Mouse (Mus musculus): Measurements from ENCODE around the gene Engase. TPM values are rescaled to one million over a fixed set of nuclear protein-coding genes. Genes with fewer than 3 reads are reported as not detected.

Gene Engase
- 10.0 and 11.3 TPM in 2 replicates for polyA plus RNA-seq (2015; fragmentation: Nextera tagmentation; extraction: Ambion mirVana)

GRCm38 (mm10) chr11:118476396-118477373 is at the start of gene Engase:
TSS of gene Engase (plus strand) at chr11:118476829.
- peak; percentile 99 for ATAC-seq (ENCODE audit: insufficient read depth, low FRiP score)
- WGBS = under 1% methylated on average over 57 of the region's 57 CpGs
- Histone ChIP-seq H3K9me3 (replicated peaks; ENCODE audit: control insufficient read depth, low read length) (no peaks in the 10 kb centered on the region), H3K4me1 (ENCODE audit: control insufficient read depth, insufficient read depth, low read length) (peaks cover 10% of the 10 kb centered on the region), H3K36me3 (ENCODE audit: control insufficient read depth, insufficient read depth, low read length) (no peaks in the 10 kb centered on the region), H3K27ac (ENCODE audit: low read length) (peak within 1 kb of the TSS; percentile 26; the same call in 1 of the 2 replicates), H3K9ac (ENCODE audit: low read length) (peak within 1 kb of the TSS; percentile 90), H3K4me2 (ENCODE audit: low read depth, low read length) (peak within 1 kb of the TSS; percentile 96), H3K27me3 (ENCODE audit: control insufficient read depth, insufficient read depth, low read length) (no peaks in the 10 kb centered on the region), H3K4me3 (replicated peaks; ENCODE audit: low read length) (peak within 1 kb of the TSS; percentile 87)

GRCm38 (mm10) chr11:118427266-118427779 is 49.3 kb upstream of the Engase start:
- Histone ChIP-seq H3K9me3 (replicated peaks; ENCODE audit: control insufficient read depth, low read length) (no peaks in the 10 kb centered on the region), H3K27me3 (ENCODE audit: control insufficient read depth, insufficient read depth, low read length) (no peaks in the 10 kb centered on the region), H3K4me3 (replicated peaks; ENCODE audit: low read length) (peak overlapping the region; percentile 47), H3K27ac (ENCODE audit: low read length) (peak overlapping the region; percentile 89), H3K4me1 (ENCODE audit: control insufficient read depth, insufficient read depth, low read length) (peaks cover 59% of the 10 kb centered on the region), H3K4me2 (ENCODE audit: low read depth, low read length) (peak overlapping the region; percentile 63), H3K36me3 (ENCODE audit: control insufficient read depth, insufficient read depth, low read length) (no peaks in the 10 kb centered on the region), H3K9ac (ENCODE audit: low read length) (peak overlapping the region; percentile 71)
- ATAC-seq (ENCODE audit: insufficient read depth, low FRiP score) = no peak
- WGBS = 35% methylated on average over 3 of the region's 3 CpGs

- ATAC-seq (ENCODE audit: insufficient read depth, low FRiP score) = no peak
- WGBS = 0% methylated on average over 8 of the region's 8 CpGs
- H3K4me1 ChIP-seq (ENCODE audit: control insufficient read depth, insufficient read depth, low read length) = peaks cover 62% of the 10 kb centered on the region
Observed at GRCm38 (mm10) chr11:118427986-118428385, 48.6 kb upstream of the Engase start, which contains the start of gene C1qtnf1. TSS of gene C1qtnf1 (plus strand) at chr11:118428203.

DNA sequence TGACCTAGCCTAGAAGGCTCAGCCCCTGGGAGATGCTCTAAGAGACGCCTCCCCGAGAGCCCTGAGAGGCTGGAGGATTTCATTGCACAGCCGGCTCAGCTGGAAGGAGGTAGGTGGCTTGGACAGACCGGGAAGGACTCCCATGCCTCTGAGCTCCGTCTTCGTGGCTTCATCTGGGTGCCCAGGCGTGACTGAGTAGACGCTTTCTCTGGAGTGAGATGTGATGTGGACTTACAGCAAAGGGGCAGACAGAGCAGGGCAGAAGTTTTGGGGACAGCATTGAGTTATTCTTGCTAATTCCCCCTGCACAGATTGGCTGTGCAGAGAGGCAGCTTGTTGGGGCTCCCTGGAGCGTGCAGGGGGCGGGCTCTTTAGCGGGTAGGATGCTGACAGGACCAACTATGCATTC is 48.2 kb upstream of the Engase start:
- peaks cover 64% of the 10 kb centered on the region for H3K4me1 ChIP-seq (ENCODE audit: control insufficient read depth, insufficient read depth, low read length)
- H3K9me3 ChIP-seq (replicated peaks; ENCODE audit: control insufficient read depth, low read length) = no peaks in the 10 kb centered on the region
- H3K27ac ChIP-seq (ENCODE audit: low read length) = peak overlapping the region; percentile 89
- ATAC-seq (ENCODE audit: insufficient read depth, low FRiP score) = no peak
- no peaks in the 10 kb centered on the region for H3K27me3 ChIP-seq (ENCODE audit: control insufficient read depth, insufficient read depth, low read length)
- WGBS = 6% methylated on average over 11 of the region's 11 CpGs
- H3K9ac ChIP-seq (ENCODE audit: low read length) = peak overlapping the region; percentile 71
- H3K4me3 ChIP-seq (replicated peaks; ENCODE audit: low read length) = peak overlapping the region; percentile 47
- no peaks in the 10 kb centered on the region for H3K36me3 ChIP-seq (ENCODE audit: control insufficient read depth, insufficient read depth, low read length)
- H3K4me2 ChIP-seq (ENCODE audit: low read depth, low read length) = peak overlapping the region; percentile 63

More at GRCm38 (mm10) chr11:118427986-118428385, 48.6 kb upstream of the Engase start, which contains the start of gene C1qtnf1:
- no peaks in the 10 kb centered on the region for H3K36me3 ChIP-seq (ENCODE audit: control insufficient read depth, insufficient read depth, low read length)
- peak within 1 kb of the TSS; percentile 89 for H3K27ac ChIP-seq (ENCODE audit: low read length)
- no peaks in the 10 kb centered on the region for H3K9me3 ChIP-seq (replicated peaks; ENCODE audit: control insufficient read depth, low read length)
- peak within 1 kb of the TSS; percentile 47 for H3K4me3 ChIP-seq (replicated peaks; ENCODE audit: low read length)
- H3K9ac ChIP-seq (ENCODE audit: low read length) = peak within 1 kb of the TSS; percentile 71
- peak within 1 kb of the TSS; percentile 63 for H3K4me2 ChIP-seq (ENCODE audit: low read depth, low read length)
- H3K27me3 ChIP-seq (ENCODE audit: control insufficient read depth, insufficient read depth, low read length) = no peaks in the 10 kb centered on the region

GRCm38 (mm10) chr11:118428944-118429709 is 47.5 kb upstream of the Engase start:
- Histone ChIP-seq H3K27me3 (ENCODE audit: control insufficient read depth, insufficient read depth, low read length) (no peaks in the 10 kb centered on the region), H3K4me2 (ENCODE audit: low read depth, low read length) (peak overlapping the region; percentile 63), H3K9me3 (replicated peaks; ENCODE audit: control insufficient read depth, low read length) (no peaks in the 10 kb centered on the region), H3K4me3 (replicated peaks; ENCODE audit: low read length) (peak overlapping the region; percentile 47), H3K27ac (ENCODE audit: low read length) (peak overlapping the region; percentile 89), H3K36me3 (ENCODE audit: control insufficient read depth, insufficient read depth, low read length) (no peaks in the 10 kb centered on the region), H3K9ac (ENCODE audit: low read length) (peak overlapping the region; percentile 71), H3K4me1 (ENCODE audit: control insufficient read depth, insufficient read depth, low read length) (peaks cover 64% of the 10 kb centered on the region)
- ATAC-seq (ENCODE audit: insufficient read depth, low FRiP score) = peak; percentile 6; the same call in 1 of the 2 replicates
- 39% methylated on average over 8 of the region's 8 CpGs for WGBS

DNA sequence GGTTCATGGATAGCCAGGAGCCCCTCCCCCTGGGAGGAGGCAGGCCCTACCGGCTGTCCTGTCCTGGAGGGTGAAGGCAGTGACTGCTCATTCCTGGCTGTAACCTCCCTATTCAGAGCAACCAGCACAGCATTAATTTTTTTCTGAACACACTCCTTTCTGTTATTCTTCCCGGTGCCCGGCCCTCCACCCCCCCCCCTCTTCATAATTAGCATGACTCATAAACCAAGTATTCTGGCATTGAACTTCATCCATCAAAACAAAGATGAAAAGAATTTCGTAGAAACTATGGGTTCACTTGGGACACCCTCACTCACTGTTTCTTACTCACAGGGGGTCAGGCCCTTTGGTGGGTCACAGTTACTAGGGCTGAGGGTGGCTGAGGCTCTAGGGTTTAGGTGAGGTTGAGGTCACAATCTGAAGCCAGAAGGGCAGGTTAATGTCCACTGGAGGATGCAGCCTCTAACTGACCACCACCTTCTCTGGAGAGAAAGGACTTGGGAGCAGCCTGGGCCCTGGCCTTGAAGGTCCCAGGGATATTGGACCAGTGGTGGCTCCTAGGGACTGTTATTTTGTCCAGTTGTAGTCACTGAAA is 46.2 kb upstream of the Engase start:
- 0 out of 2 replicates have a peak, but pooled peaks have one; percentile 5 for ATAC-seq (ENCODE audit: insufficient read depth, low FRiP score)
- Histone ChIP-seq H3K4me2 (ENCODE audit: low read depth, low read length) (peak overlapping the region; percentile 63; the same call in 1 of the 2 replicates), H3K27ac (ENCODE audit: low read length) (peak overlapping the region; percentile 36), H3K27me3 (ENCODE audit: control insufficient read depth, insufficient read depth, low read length) (no peaks in the 10 kb centered on the region), H3K4me1 (ENCODE audit: control insufficient read depth, insufficient read depth, low read length) (peaks cover 60% of the 10 kb centered on the region), H3K4me3 (replicated peaks; ENCODE audit: low read length) (no peak overlapping the region), H3K9ac (ENCODE audit: low read length) (peak overlapping the region; percentile 46), H3K36me3 (ENCODE audit: control insufficient read depth, insufficient read depth, low read length) (no peaks in the 10 kb centered on the region), H3K9me3 (replicated peaks; ENCODE audit: control insufficient read depth, low read length) (no peaks in the 10 kb centered on the region)
- 10% methylated on average over 4 of the region's 4 CpGs for WGBS

DNA sequence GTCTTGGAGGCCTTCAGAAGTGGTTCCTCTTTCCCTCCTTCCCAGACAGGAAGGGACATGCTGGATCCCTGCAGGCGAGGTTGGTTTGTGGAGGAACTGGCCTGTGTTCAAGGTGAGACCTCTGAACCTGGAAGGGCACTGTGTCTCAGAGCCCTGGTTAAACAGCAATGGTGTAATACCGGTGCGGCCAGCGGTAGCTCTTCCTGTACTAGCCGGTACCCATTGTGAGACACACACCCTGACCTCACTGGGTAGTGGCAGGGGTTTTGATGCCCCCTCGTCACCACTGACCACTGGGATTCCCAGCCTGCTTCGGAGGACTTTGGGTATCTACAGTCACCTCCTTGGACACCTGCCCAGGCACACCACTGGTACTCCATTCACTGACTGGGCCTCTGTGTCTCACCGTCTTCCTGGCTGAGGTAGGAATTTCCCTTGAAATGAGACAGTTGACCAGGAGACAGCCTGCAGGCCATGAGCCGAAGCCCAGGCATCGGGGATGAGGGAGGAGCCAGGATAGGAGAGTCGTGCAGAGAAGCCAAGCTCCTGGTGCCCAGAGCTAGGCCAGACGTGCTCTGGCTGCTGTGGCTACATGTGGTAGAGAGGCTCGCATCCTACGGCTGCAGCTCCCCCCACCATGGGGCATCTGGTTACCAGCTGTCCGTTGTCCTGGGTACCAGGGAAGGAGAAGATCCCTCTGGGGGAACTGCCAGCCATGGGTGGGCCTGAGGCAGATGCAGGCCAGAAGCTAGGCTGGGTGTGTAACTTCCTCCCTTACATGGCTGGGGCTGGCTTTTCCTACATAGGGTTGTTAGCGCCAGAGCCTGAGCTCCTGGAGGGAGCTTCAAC is 45.3 kb upstream of the Engase start:
- Histone ChIP-seq H3K9ac (ENCODE audit: low read length) (no peak overlapping the region), H3K27me3 (ENCODE audit: control insufficient read depth, insufficient read depth, low read length) (no peaks in the 10 kb centered on the region), H3K27ac (ENCODE audit: low read length) (peak overlapping the region; percentile 25; the same call in 1 of the 2 replicates), H3K9me3 (replicated peaks; ENCODE audit: control insufficient read depth, low read length) (no peaks in the 10 kb centered on the region), H3K4me2 (ENCODE audit: low read depth, low read length) (no peak overlapping the region), H3K4me3 (replicated peaks; ENCODE audit: low read length) (no peak overlapping the region), H3K36me3 (ENCODE audit: control insufficient read depth, insufficient read depth, low read length) (no peaks in the 10 kb centered on the region), H3K4me1 (ENCODE audit: control insufficient read depth, insufficient read depth, low read length) (peaks cover 61% of the 10 kb centered on the region)
- ATAC-seq (ENCODE audit: insufficient read depth, low FRiP score) = no peak
- WGBS = 73% methylated on average over 16 of the region's 16 CpGs

GRCm38 (mm10) chr11:118433398-118433868 is 43.2 kb upstream of the Engase start:
- H3K9ac ChIP-seq (ENCODE audit: low read length) = peak overlapping the region; percentile 51
- no peaks in the 10 kb centered on the region for H3K9me3 ChIP-seq (replicated peaks; ENCODE audit: control insufficient read depth, low read length)
- peaks cover 63% of the 10 kb centered on the region for H3K4me1 ChIP-seq (ENCODE audit: control insufficient read depth, insufficient read depth, low read length)
- H3K27ac ChIP-seq (ENCODE audit: low read length) = peak overlapping the region; percentile 61
- H3K4me2 ChIP-seq (ENCODE audit: low read depth, low read length) = peak overlapping the region; percentile 55
- 39% methylated on average over 10 of the region's 10 CpGs for WGBS
- no peak for ATAC-seq (ENCODE audit: insufficient read depth, low FRiP score)
- no peaks in the 10 kb centered on the region for H3K36me3 ChIP-seq (ENCODE audit: control insufficient read depth, insufficient read depth, low read length)
- H3K27me3 ChIP-seq (ENCODE audit: control insufficient read depth, insufficient read depth, low read length) = no peaks in the 10 kb centered on the region
- H3K4me3 ChIP-seq (replicated peaks; ENCODE audit: low read length) = peak overlapping the region; percentile 31

Data from stomach, embryonic 16.5 days (tissue).